Mouse (Mus musculus) MEL (cell line): ENCODE measurements at regions not wholly inside any gene's neighbourhood (a gene's known extent, or its start where the extent isn't known, plus 50 kb on each side); places are given as distances from the start of the nearest gene placed in this dataset.
"Not testable (repeated sequence)": the region's sequence is repeated elsewhere in the genome, so short reads cannot be mapped to it uniquely, and the experiment has no call there.

Experiments used
- DNase-seq: peaks from one replicate; pipeline ENCODE4 v3.0.0; 2011; ENCODE audit warnings: low read depth, low spot score
- H3K27ac ChIP-seq: 2 replicates; pipeline ENCODE4 v1.5.1; 2012; ENCODE audit warnings: low read depth, mild to moderate bottlenecking, control low read depth, low read length, moderate library complexity; ENCODE audit not compliant: control insufficient read depth
- H3K27me3 ChIP-seq, 2 experiments: fragments of 150-350 bp in 1 of 2; sonication (generic) in 1 of 2; 2 replicates each; pipeline ENCODE4 v1.6.1; 2012; ENCODE audit warnings: low read length in 2 of 2, mild to moderate bottlenecking in 2 of 2, improper control_type of control experiment in 1 of 2, moderate library complexity in 1 of 2; ENCODE audit not compliant: insufficient read depth in 2 of 2, control insufficient read depth in 1 of 2
- H3K36me3 ChIP-seq, 2 experiments: 2 replicates each; pipeline ENCODE4 v1.6.1; 2012 to 2014; ENCODE audit warnings: low read length in 2 of 2, improper control_type of control experiment in 1 of 2, inconsistent platforms in 1 of 2, mild to moderate bottlenecking in 1 of 2; ENCODE audit not compliant: insufficient read depth in 2 of 2, control insufficient read depth in 1 of 2
- H3K4me1 ChIP-seq, 2 experiments: fragments of 150-350 bp in 1 of 2; sonication (generic) in 1 of 2; 2 replicates each; pipeline ENCODE4 v1.6.1; 2012; ENCODE audit warnings: low read length in 2 of 2, improper control_type of control experiment in 1 of 2, mild to moderate bottlenecking in 1 of 2; ENCODE audit not compliant: insufficient read depth in 2 of 2, control insufficient read depth in 1 of 2
- H3K4me3 ChIP-seq, 2 experiments: fragments of 150-350 bp in 1 of 2; sonication (generic) in 1 of 2; 2 replicates each; pipeline ENCODE4 v1.5.1; 2012; ENCODE audit warnings: low read depth in 2 of 2, low read length in 2 of 2, mild to moderate bottlenecking in 2 of 2, moderate library complexity in 2 of 2, control low read depth in 1 of 2, improper control_type of control experiment in 1 of 2; ENCODE audit not compliant: control insufficient read depth in 1 of 2, insufficient read depth in 1 of 2
- H3K79me2 ChIP-seq: 2 replicates; pipeline ENCODE4 v1.6.1; 2012; ENCODE audit warnings: mild to moderate bottlenecking, low read length, moderate library complexity; ENCODE audit not compliant: control insufficient read depth, poor library complexity, insufficient read depth
- H3K9ac ChIP-seq: 2 replicates; pipeline ENCODE4 v1.6.1; 2012; ENCODE audit warnings: low read depth, mild to moderate bottlenecking, control low read depth, low read length, moderate library complexity; ENCODE audit not compliant: control insufficient read depth, poor library complexity, severe bottlenecking
- H3K9me3 ChIP-seq: fragments of 150-350 bp; sonication (generic); replicated peaks from 2 replicates; pipeline ENCODE4 v1.6.1; 2012; ENCODE audit warnings: mild to moderate bottlenecking, low read length, improper control_type of control experiment, moderate library complexity; ENCODE audit not compliant: insufficient read depth
- BHLHE40 ChIP-seq: IDR thresholded peaks from 2 replicates; pipeline ENCODE4 v1.6.1; 2012; ENCODE audit warnings: low read depth, mild to moderate bottlenecking, inconsistent platforms, low read length, improper control_type of control experiment, borderline replicate concordance
- CHD1 ChIP-seq: IDR thresholded peaks from 2 replicates; pipeline ENCODE4 v1.6.1; 2012; ENCODE audit warnings: low read depth, mild to moderate bottlenecking, inconsistent platforms, low read length, improper control_type of control experiment
- CHD2 ChIP-seq: IDR thresholded peaks from 2 replicates; pipeline ENCODE4 v1.6.1; 2011; ENCODE audit warnings: low read length, improper control_type of control experiment
- CTCF ChIP-seq, 3 experiments: IDR thresholded peaks in 2 of 3; conservative IDR thresholded peaks in 1 of 3; 2 replicates each; pipeline ENCODE4 v1.5.1; 2011 to 2012; ENCODE audit warnings: low read length in 3 of 3, low read depth in 2 of 3, mild to moderate bottlenecking in 2 of 3, improper control_type of control experiment in 1 of 3, inconsistent platforms in 1 of 3, mixed read lengths in 1 of 3, moderate library complexity in 1 of 3; ENCODE audit not compliant: control insufficient read depth in 1 of 3, insufficient read depth in 1 of 3, poor library complexity in 1 of 3, severe bottlenecking in 1 of 3
- ELF1 ChIP-seq: IDR thresholded peaks from 2 replicates; pipeline ENCODE4 v1.6.1; 2014; ENCODE audit warnings: low read depth, mild to moderate bottlenecking, inconsistent platforms, low read length, improper control_type of control experiment, moderate library complexity
- EP300 ChIP-seq, 2 experiments: IDR thresholded peaks; 2 replicates each; pipeline ENCODE4 v1.6.1; 2011; ENCODE audit warnings: improper control_type of control experiment in 2 of 2, low read length in 2 of 2, low read depth in 1 of 2, mild to moderate bottlenecking in 1 of 2
- GATA1 ChIP-seq: IDR thresholded peaks from 2 replicates; pipeline ENCODE4 v1.6.1; 2011; ENCODE audit warnings: low read depth, low read length, improper control_type of control experiment
- HCFC1 ChIP-seq: IDR thresholded peaks from 2 replicates; pipeline ENCODE4 v1.6.1; 2012; ENCODE audit warnings: low read depth, mild to moderate bottlenecking, inconsistent platforms, low read length, improper control_type of control experiment, moderate library complexity
- JUND ChIP-seq: IDR thresholded peaks from 2 replicates; pipeline ENCODE4 v1.6.1; 2011; ENCODE audit warnings: low read depth, mild to moderate bottlenecking, improper control_type of control experiment, low read length
- KAT2A ChIP-seq: conservative IDR thresholded peaks from 2 replicates; pipeline ENCODE4 v1.6.1; 2012; ENCODE audit warnings: low read depth, low read length, improper control_type of control experiment, inconsistent platforms
- MAFK ChIP-seq: IDR thresholded peaks from 2 replicates; pipeline ENCODE4 v1.6.1; 2011; ENCODE audit warnings: low read depth, mild to moderate bottlenecking, low read length, improper control_type of control experiment, borderline replicate concordance
- MAZ ChIP-seq: IDR thresholded peaks from 2 replicates; pipeline ENCODE4 v1.6.1; 2012; ENCODE audit warnings: low read depth, mild to moderate bottlenecking, inconsistent platforms, low read length, improper control_type of control experiment
- MXI1 ChIP-seq: IDR thresholded peaks from 2 replicates; pipeline ENCODE4 v1.6.1; 2011; ENCODE audit warnings: mild to moderate bottlenecking, low read depth, low read length, improper control_type of control experiment
- POLR2AphosphoS2 ChIP-seq: IDR thresholded peaks from 2 replicates; pipeline ENCODE4 v1.6.1; 2011; ENCODE audit warnings: low read length, improper control_type of control experiment
- RAD21 ChIP-seq: IDR thresholded peaks from 2 replicates; pipeline ENCODE4 v1.6.1; 2011; ENCODE audit warnings: mild to moderate bottlenecking, low read depth, low read length, improper control_type of control experiment
- SMC3 ChIP-seq: IDR thresholded peaks from 2 replicates; pipeline ENCODE4 v1.6.1; 2011; ENCODE audit warnings: low read depth, low read length, improper control_type of control experiment
- TAL1 ChIP-seq: IDR thresholded peaks from 2 replicates; pipeline ENCODE4 v1.6.1; 2012; ENCODE audit warnings: mild to moderate bottlenecking, inconsistent platforms, low read length, moderate library complexity, mixed read lengths
- TBP ChIP-seq: IDR thresholded peaks from 2 replicates; pipeline ENCODE4 v1.8.0; 2011; ENCODE audit warnings: low read depth, low read length, improper control_type of control experiment
- TCF12 ChIP-seq: IDR thresholded peaks from 2 replicates; pipeline ENCODE4 v1.6.1; 2014; ENCODE audit warnings: low read depth, mild to moderate bottlenecking, inconsistent platforms, low read length, improper control_type of control experiment, moderate library complexity
- UBTF ChIP-seq: IDR thresholded peaks from 2 replicates; pipeline ENCODE4 v1.6.1; 2012; ENCODE audit warnings: low read depth, mild to moderate bottlenecking, inconsistent platforms, low read length, improper control_type of control experiment, moderate library complexity, borderline replicate concordance; ENCODE audit not compliant: insufficient read depth
- USF1 ChIP-seq: IDR thresholded peaks from 2 replicates; pipeline ENCODE4 v1.6.1; 2014; ENCODE audit warnings: low read depth, mild to moderate bottlenecking, inconsistent platforms, low read length, improper control_type of control experiment, moderate library complexity
- USF2 ChIP-seq, 2 experiments: IDR thresholded peaks; 2 replicates each; pipeline ENCODE4 v1.6.1; 2011 to 2012; ENCODE audit warnings: improper control_type of control experiment in 2 of 2, low read length in 2 of 2, borderline replicate concordance in 1 of 2, inconsistent platforms in 1 of 2, low read depth in 1 of 2, mild to moderate bottlenecking in 1 of 2; ENCODE audit not compliant: insufficient read depth in 1 of 2
- ZC3H11A ChIP-seq: IDR thresholded peaks from 2 replicates; pipeline ENCODE4 v1.6.1; 2012; ENCODE audit warnings: low read depth, mild to moderate bottlenecking, inconsistent platforms, low read length, improper control_type of control experiment
- ZMIZ1 ChIP-seq: IDR thresholded peaks from 2 replicates; pipeline ENCODE4 v1.6.1; 2012; ENCODE audit warnings: low read depth, mild to moderate bottlenecking, inconsistent platforms, low read length, improper control_type of control experiment, moderate library complexity

DNA sequence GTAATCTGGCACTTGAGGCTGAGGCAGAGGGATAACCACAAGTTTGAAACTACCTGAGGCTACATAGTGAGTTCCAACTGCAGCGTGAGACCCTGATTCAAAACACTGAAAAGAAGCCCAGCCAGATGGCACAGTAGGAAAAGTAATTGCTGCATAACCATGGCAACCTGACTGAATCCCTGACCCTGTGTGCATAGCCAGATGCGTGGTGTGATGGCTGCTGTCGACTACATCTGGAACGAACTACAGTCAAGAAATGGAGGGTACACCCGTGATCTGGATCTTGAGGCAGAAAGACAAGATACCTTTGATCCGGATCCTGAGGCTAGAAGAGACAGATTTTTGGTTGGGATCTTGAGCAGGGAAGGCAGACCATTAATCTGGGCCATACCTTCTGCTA, 153.2 kb upstream of the Pkdcc start:
- TF ChIP-seq BHLHE40 (no peak), GATA1 (no peak), UBTF (no peak), CTCF (IDR thresholded peaks at IDR 0.05 in 2 of 3, conservative IDR thresholded peaks at IDR 0.05 in 1 of 3; ENCODE audit: control insufficient read depth in 1 of 3, insufficient read depth in 1 of 3, low read depth in 2 of 3, low read length in 3 of 3, poor library complexity in 1 of 3, severe bottlenecking in 1 of 3) (no peak), EP300 (IDR thresholded peaks at IDR 0.05; ENCODE audit: low read depth in 1 of 2, low read length in 2 of 2) (no peak), USF1 (no peak), TAL1 (no peak), SMC3 (no peak), HCFC1 (no peak), JUND (no peak), TCF12 (no peak), MXI1 (no peak), RAD21 (no peak)
- TF ChIP-seq, all 39 proteins: peak for 0
- Histone ChIP-seq H3K36me3 (no peaks in the 10 kb centered on the region), H3K27ac (no peak overlapping the region), H3K9ac (no peak overlapping the region), H3K9me3 (no peaks in the 10 kb centered on the region), H3K27me3 (no peaks in the 10 kb centered on the region; a peak in 1 of 4 replicates), H3K79me2 (no peaks in the 10 kb centered on the region), H3K4me3 (no peak overlapping the region), H3K4me1 (no peaks in the 10 kb centered on the region)
- peak; percentile 1 for DNase-seq

DNA sequence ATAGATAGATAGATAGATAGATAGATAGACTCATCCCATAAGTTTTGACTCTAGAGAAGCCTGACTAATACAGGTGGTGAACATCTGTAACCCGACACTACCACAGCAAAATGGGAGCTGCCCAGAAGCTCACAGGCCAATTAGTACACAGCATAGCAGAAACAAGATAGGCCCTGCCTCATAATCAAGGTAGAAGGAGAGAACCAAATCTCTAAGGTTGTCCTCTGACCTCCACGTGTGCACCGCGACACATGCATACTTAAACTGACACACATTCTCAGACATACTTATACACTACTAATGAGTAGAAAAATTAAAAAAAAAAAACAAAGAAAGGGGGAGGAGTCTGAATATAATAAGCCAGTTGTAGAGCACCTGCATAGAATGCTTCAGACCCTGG, 151.2 kb upstream of the Pkdcc start:
- TF ChIP-seq JUND (no peak), KAT2A (no peak), USF2 (IDR thresholded peaks at IDR 0.05; ENCODE audit: borderline replicate concordance in 1 of 2, insufficient read depth in 1 of 2, low read depth in 1 of 2, low read length in 2 of 2) (no peak), EP300 (IDR thresholded peaks at IDR 0.05; ENCODE audit: low read depth in 1 of 2, low read length in 2 of 2) (no peak), ZMIZ1 (no peak), TBP (no peak), MXI1 (no peak), ZC3H11A (no peak), MAZ (no peak), POLR2AphosphoS2 (no peak), CHD1 (no peak), MAFK (no peak), CHD2 (no peak), ELF1 (no peak), CTCF (IDR thresholded peaks at IDR 0.05 in 2 of 3, conservative IDR thresholded peaks at IDR 0.05 in 1 of 3; ENCODE audit: control insufficient read depth in 1 of 3, insufficient read depth in 1 of 3, low read depth in 2 of 3, low read length in 3 of 3, poor library complexity in 1 of 3, severe bottlenecking in 1 of 3) (no peak)
- Histone ChIP-seq H3K9ac (no peak overlapping the region), H3K9me3 (no peaks in the 10 kb centered on the region), H3K4me3 (no peak overlapping the region), H3K4me1 (no peaks in the 10 kb centered on the region), H3K27ac (no peak overlapping the region), H3K79me2 (no peaks in the 10 kb centered on the region), H3K27me3 (no peaks in the 10 kb centered on the region; a peak in 1 of 4 replicates), H3K36me3 (no peaks in the 10 kb centered on the region)
- DNase-seq: peak; percentile 2

DNA sequence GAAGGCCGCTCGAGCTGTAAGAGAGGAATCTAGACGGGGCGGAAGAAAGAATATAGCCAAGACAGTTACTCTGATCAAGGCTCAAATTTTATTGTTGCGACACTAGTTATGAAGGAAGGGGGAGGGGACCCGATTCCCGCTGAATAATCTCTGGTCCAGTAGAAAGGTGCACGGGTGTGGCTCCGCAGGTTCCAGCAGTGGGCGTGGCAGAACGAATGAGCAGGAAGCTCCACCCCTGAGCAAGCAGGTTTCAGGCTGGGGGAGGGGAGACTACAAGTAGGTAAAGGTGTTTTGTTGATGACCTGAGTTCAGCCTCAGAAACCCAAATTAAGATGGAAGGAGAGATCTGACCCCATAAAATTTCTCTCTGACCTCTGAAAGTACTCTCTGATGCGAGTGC, 150.7 kb upstream of the Pkdcc start:
- not testable (repeated sequence) for H3K9me3 ChIP-seq, H3K4me1 ChIP-seq, H3K36me3 ChIP-seq, H3K79me2 ChIP-seq, DNase-seq, H3K27ac ChIP-seq, H3K27me3 ChIP-seq, H3K4me3 ChIP-seq, H3K9ac ChIP-seq
